Mouse (Mus musculus) C2C12 (cell line): ENCODE data around the gene Defb47. TPM values are rescaled to one million over a fixed set of nuclear protein-coding genes. Genes with fewer than 3 reads are reported as not detected.

Experiments
- H3K27me3 ChIP-seq: one replicate; pipeline ENCODE4 v1.6.1; 2011; ENCODE audit not compliant: control insufficient read depth, insufficient read depth, insufficient read length
- H3K36me3 ChIP-seq: one replicate; pipeline ENCODE4 v1.6.1; 2011; ENCODE audit not compliant: control insufficient read depth, insufficient read depth
- H3K4me3 ChIP-seq: one replicate; pipeline ENCODE4 v1.5.1; 2011; ENCODE audit warnings: mild to moderate bottlenecking, control low read depth; ENCODE audit not compliant: poor library complexity, insufficient read depth, severe bottlenecking
- H3K79me2 ChIP-seq: one replicate; pipeline ENCODE4 v1.6.1; 2011; ENCODE audit not compliant: control insufficient read depth, insufficient read depth
- H3K79me3 ChIP-seq: one replicate; pipeline ENCODE4 v1.6.1; 2011; ENCODE audit warnings: low read depth, control low read depth
- H3ac ChIP-seq: one replicate; pipeline ENCODE3; 2011; ENCODE audit warnings: low read depth; ENCODE audit not compliant: control insufficient read depth, insufficient read length
- CEBPB ChIP-seq: IDR thresholded peaks from one replicate; pipeline ENCODE4 v1.6.1; 2011; ENCODE audit warnings: low read depth, mild to moderate bottlenecking, control low read depth, moderate library complexity
- CTCF ChIP-seq: IDR thresholded peaks from one replicate; pipeline ENCODE4 v1.5.1; 2011; ENCODE audit not compliant: control insufficient read depth, insufficient read depth, insufficient read length
- FOSL1 ChIP-seq: IDR thresholded peaks from one replicate; pipeline ENCODE4 v1.8.0; 2011; ENCODE audit warnings: mild to moderate bottlenecking, low read length; ENCODE audit not compliant: poor library complexity, insufficient read depth, severe bottlenecking
- MAX ChIP-seq: IDR thresholded peaks from one replicate; pipeline ENCODE4 v1.6.1; 2011; ENCODE audit warnings: mild to moderate bottlenecking, control low read depth
- MYOD1 ChIP-seq: IDR thresholded peaks from one replicate; pipeline ENCODE4 v1.6.1; 2011; ENCODE audit warnings: low read depth; ENCODE audit not compliant: control insufficient read depth, insufficient read length
- MYOG ChIP-seq: IDR thresholded peaks from one replicate; pipeline ENCODE4 v1.6.1; 2011; ENCODE audit not compliant: control insufficient read depth, insufficient read length; ENCODE audit errors: extremely low read depth
- USF1 ChIP-seq: IDR thresholded peaks from one replicate; pipeline ENCODE4 v1.6.1; 2011; ENCODE audit warnings: low read depth, mild to moderate bottlenecking, control low read depth, moderate library complexity
- polyA plus RNA-seq: library from polyadenylated mRNA; unstranded; fragments of >200 nt; fragmentation: generic; extraction: Trizol; gene quantifications from one replicate; pipeline ENCODE4 v1.2.1, GENCODE M21; 2012; ENCODE audit warnings: missing spikeins

Defb47 gene
- polyA plus RNA-seq, 1 experiment = 1.1 TPM

GRCm38 (mm10) chr14:62975046-62975445, 22.8 kb upstream of the Defb47 start:
- no peaks in the 10 kb centered on the region for H3K36me3 ChIP-seq
- no peaks in the 10 kb centered on the region for H3K27me3 ChIP-seq
- H3K79me2 ChIP-seq = no peaks in the 10 kb centered on the region
- no peak for TF ChIP-seq MYOG
- TF ChIP-seq CEBPB = no peak
- TF ChIP-seq FOSL1 = no peak
- no peak for TF ChIP-seq MYOD1
- TF ChIP-seq CTCF = no peak
- no peak for TF ChIP-seq MAX
- TF ChIP-seq USF1 = no peak
- H3K79me3 ChIP-seq = no peaks in the 10 kb centered on the region
- no peak overlapping the region for H3K4me3 ChIP-seq
- no peak overlapping the region for H3ac ChIP-seq

GRCm38 (mm10) chr14:62979815-62980214, 18.1 kb upstream of the Defb47 start:
- Histone ChIP-seq H3K79me3 (no peaks in the 10 kb centered on the region), H3K27me3 (no peaks in the 10 kb centered on the region), H3K36me3 (no peaks in the 10 kb centered on the region), H3ac (no peak overlapping the region), H3K4me3 (no peak overlapping the region), H3K79me2 (no peaks in the 10 kb centered on the region)
- TF ChIP-seq MYOG (no peak), CTCF (no peak), USF1 (no peak), MAX (no peak), FOSL1 (no peak), MYOD1 (no peak), CEBPB (no peak)

DNA sequence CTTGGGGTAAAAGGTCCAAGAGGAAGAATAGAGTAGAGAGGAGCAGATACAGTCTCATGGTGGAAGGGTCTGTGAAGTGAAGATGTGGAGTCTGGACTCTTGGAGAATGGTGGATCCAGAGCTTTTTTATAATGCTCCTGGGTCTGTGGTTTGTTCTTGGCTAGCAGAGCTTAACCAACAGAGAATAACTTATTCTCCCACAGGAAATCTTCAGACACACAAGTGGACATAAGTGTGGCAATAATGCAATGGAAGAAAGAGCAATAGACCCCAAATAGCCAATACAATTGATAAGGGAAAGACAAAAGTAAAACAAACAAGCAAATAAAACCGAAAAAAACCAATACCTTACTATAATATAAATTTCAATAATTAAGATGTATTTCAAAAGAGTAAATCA, 13.5 kb upstream of the Defb47 start, which contains the start of gene Defb48:
Gene Defb48 (minus strand): TSS at position 101 of the 400 bp plus-strand sequence.
- H3K36me3 ChIP-seq = no peaks in the 10 kb centered on the region
- H3K4me3 ChIP-seq = no peak within 1 kb of the TSS
- no peaks in the 10 kb centered on the region for H3K79me2 ChIP-seq
- no peaks in the 10 kb centered on the region for H3K79me3 ChIP-seq
- TF ChIP-seq USF1 (no peak), FOSL1 (no peak), MAX (no peak), CEBPB (no peak), CTCF (no peak), MYOD1 (no peak), MYOG (no peak)
- H3K27me3 ChIP-seq = no peaks in the 10 kb centered on the region
- H3ac ChIP-seq = no peak within 1 kb of the TSS

DNA sequence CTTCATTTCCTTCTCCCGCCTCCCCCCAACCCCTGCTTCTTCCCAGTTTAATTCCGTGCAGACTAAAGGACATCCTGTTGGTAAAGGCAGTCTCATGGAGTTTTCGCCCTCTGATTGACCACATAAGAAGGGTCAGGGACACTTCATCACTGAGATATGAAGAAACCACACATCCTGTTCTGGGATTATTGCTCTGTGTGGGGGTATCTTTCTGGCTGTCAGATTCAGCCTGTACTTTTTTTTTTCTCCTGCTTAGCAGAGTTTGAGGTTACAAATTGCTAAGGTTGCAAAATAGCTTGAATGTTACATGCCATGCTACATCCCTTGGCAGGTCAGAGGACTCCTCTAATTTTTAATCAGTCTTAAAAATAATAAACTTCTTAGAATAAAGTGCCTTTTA, 6.6 kb upstream of the Defb47 start:
- Histone ChIP-seq H3ac (no peak overlapping the region), H3K36me3 (no peaks in the 10 kb centered on the region), H3K79me2 (no peaks in the 10 kb centered on the region), H3K4me3 (no peak overlapping the region), H3K79me3 (no peaks in the 10 kb centered on the region), H3K27me3 (no peaks in the 10 kb centered on the region)
- TF ChIP-seq CEBPB (peak; percentile 81), FOSL1 (peak; percentile 53), CTCF (no peak), USF1 (no peak), MAX (peak; percentile 71)

DNA sequence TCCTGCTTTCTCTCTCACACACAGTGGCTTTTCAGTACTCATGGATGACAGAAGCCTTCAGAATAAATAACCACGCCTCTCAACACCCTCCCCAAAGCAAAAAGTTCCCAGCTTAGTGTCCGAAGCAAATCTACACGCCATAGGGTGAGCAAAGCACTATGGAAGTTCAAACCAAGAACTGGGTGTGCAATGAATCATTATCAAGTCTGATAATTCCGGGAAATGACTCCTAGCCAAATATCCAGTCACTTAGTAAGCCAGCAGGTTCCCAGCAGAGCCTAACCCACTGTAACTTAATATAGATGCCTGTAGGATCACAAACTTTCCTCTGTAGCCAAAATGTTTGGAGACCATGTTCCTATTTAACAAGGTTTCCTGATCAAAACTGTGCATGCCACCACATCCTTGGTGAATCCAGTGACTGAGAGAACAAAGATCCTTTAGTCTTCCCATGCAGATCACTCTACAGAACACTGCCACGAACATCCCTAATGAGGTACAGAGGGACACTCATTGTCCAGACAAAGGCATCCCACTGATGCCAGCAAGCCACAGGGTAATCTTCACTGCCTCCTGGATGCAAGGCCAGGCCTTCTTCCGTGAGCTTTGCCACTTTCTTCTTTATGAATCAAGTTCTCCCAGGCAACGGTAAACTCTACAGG, 5.9 kb upstream of the Defb47 start:
- no peak for TF ChIP-seq MYOG
- peak; percentile 62 for TF ChIP-seq FOSL1
- no peaks in the 10 kb centered on the region for H3K79me3 ChIP-seq
- H3K4me3 ChIP-seq = no peak overlapping the region
- H3ac ChIP-seq = peak overlapping the region; percentile 48
- no peaks in the 10 kb centered on the region for H3K27me3 ChIP-seq
- H3K36me3 ChIP-seq = no peaks in the 10 kb centered on the region
- H3K79me2 ChIP-seq = no peaks in the 10 kb centered on the region

GRCm38 (mm10) chr14:62998977-62999376, 1.1 kb downstream of the Defb47 start:
- TF ChIP-seq FOSL1 (no peak), CTCF (no peak), USF1 (no peak), MAX (no peak), CEBPB (no peak), MYOD1 (no peak), MYOG (no peak)
- no peaks in the 10 kb centered on the region for H3K79me2 ChIP-seq
- H3K79me3 ChIP-seq = no peaks in the 10 kb centered on the region
- no peak overlapping the region for H3K4me3 ChIP-seq
- H3K36me3 ChIP-seq = no peaks in the 10 kb centered on the region
- H3ac ChIP-seq = no peak overlapping the region
- no peaks in the 10 kb centered on the region for H3K27me3 ChIP-seq
